ENCODE assay signal across 33 mouse cellular contexts in the genomic region with DNA sequence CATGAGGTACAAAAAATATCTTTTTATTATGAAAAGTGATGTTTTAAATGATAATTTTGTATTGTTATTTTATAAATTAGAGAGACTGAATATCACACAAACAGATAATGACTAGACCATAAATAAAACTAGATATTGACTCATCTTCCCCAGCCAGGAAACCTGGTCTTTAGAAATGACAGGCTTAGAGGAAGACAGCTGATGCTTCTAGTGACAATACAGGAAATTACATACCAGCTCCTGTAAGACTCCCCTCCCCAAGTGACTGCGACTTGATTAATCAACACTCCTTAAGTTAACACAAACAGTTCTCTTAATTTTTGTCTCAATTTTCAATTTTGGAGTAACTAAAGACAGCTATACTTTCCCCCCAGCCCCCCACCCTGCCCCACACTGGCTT. TPM values are rescaled to one million over a fixed set of nuclear protein-coding genes. Genes with fewer than 3 reads are reported as not detected.
DNase-seq lines count a peak whose midpoint lies in the region; ATAC-seq lines count a peak whose summit lies in the region.
"Had no signal": no experiment of that assay in that cellular context is flagged by ENCODE, and none has a peak within 500 bp of the region (broad histone marks: within the 10 kb centered on the region; RNA-seq: fewer than 3 reads in every experiment).

No protein-coding gene starts in this region.

- H3K9me3 ChIP-seq in forebrain, embryonic 10.5 days, result peaks cover 6% of the 10 kb centered on the region; the same call in 1 of the 2 replicates
- H3K9me3 ChIP-seq: embryonic facial prominence, embryonic 13.5 days had no signal

- no peak overlapping the region for H3K27ac ChIP-seq in forebrain, embryonic 10.5 days
- H3K27ac ChIP-seq: embryonic facial prominence, embryonic 13.5 days; embryonic facial prominence, embryonic 15.5 days; forebrain, embryonic 13.5 days; forebrain, embryonic 15.5 days had no signal

- H3K4me3 ChIP-seq in forebrain, embryonic 10.5 days, result no peak overlapping the region
- H3K4me3 ChIP-seq: embryonic facial prominence, embryonic 13.5 days; embryonic facial prominence, embryonic 15.5 days; erythroblast, embryonic 14.5 days; forebrain, embryonic 13.5 days; forebrain, embryonic 15.5 days had no signal

- DNase-seq in 416B (ENCODE audit: low read depth), result peak; percentile 67
- no peak for DNase-seq in forebrain, embryonic 10.5 days (ENCODE audit: extremely low spot score, low spot score)
- DNase-seq in frontal cortex, postnatal 36 days (ENCODE audit: low spot score in 2 of 2), result no peak
- no peak for DNase-seq in adrenal gland, adult 2 months
- DNase-seq: adrenal gland, postnatal 10 days; adrenal gland, postnatal 25 days; B cell, adult 2 months; cerebellum, adult 11 months; cerebellum, adult 18-20 months; cerebellum, adult 8-10 months; cerebellum, adult 9-11 months; cerebellum, postnatal 14 days; cerebellum, postnatal 36 days; embryo, embryonic 11 days; forebrain, postnatal 0 days had no signal

- H3K27me3 ChIP-seq in forebrain, embryonic 10.5 days (ENCODE audit: poor library complexity, severe bottlenecking), result no peaks in the 10 kb centered on the region
- H3K27me3 ChIP-seq: CH12.LX; embryonic facial prominence, embryonic 13.5 days; embryonic facial prominence, embryonic 15.5 days; forebrain, embryonic 13.5 days; forebrain, embryonic 15.5 days; Patski had no signal

- peak; percentile 71 for ATAC-seq in granulocyte monocyte progenitor cell, adult 5-6 weeks (replicated peaks; ENCODE audit: poor library complexity, severe bottlenecking)
- peak; percentile 86 for ATAC-seq in megakaryocyte, adult 5-6 weeks (ENCODE audit: poor library complexity, severe bottlenecking)
- ATAC-seq: activated CD4-positive, CD25-positive, alpha-beta regulatory T cell, adult 4 months; CD4-positive, CD25-positive, alpha-beta regulatory T cell, adult 4 months; forebrain, embryonic 13.5 days; forebrain, embryonic 15.5 days; forebrain, postnatal 0 days; Patski had no signal

- H3K36me3 ChIP-seq in forebrain, embryonic 10.5 days (replicated peaks), result peaks cover 24% of the 10 kb centered on the region
- H3K36me3 ChIP-seq: forebrain, embryonic 15.5 days; G1E had no signal

- no peaks in the 10 kb centered on the region for H3K4me1 ChIP-seq in forebrain, embryonic 10.5 days
- H3K4me1 ChIP-seq: embryonic facial prominence, embryonic 13.5 days; embryonic facial prominence, embryonic 15.5 days; forebrain, embryonic 13.5 days; forebrain, embryonic 15.5 days had no signal

- WGBS in forebrain, embryonic 10.5 days, result 93% methylated on average over 1 of the region's 1 CpGs

RNA-seq across cellular contexts. Expression of a gene that starts 12.4 kb away (rescaled TPM):
- total RNA-seq in granulocyte monocyte progenitor cell, adult 5-6 weeks (2014; fragmentation: Nextera tagmentation), result 16.0 and 16.2 TPM in 2 replicates
- 15.3 and 17.1 TPM in 2 replicates for total RNA-seq in granulocyte monocyte progenitor cell, adult 5-6 weeks (2017)
- 79.2 and 86.8 TPM in 2 replicates for total RNA-seq in megakaryocyte, adult 5-6 weeks (2015)
- total RNA-seq in megakaryocyte, adult 5-6 weeks (2017), result 87.0 and 90.7 TPM in 2 replicates
- 24.7 and 25.5 TPM in 2 replicates for polyA plus RNA-seq in forebrain, embryonic 10.5 days (2016; fragmentation: Nextera tagmentation; extraction: Ambion mirVana)
- 10 to 100 TPM; 49.5 to 86.5 TPM for total RNA-seq in adrenal gland, adult 2 months (2021)
- 23.1 and 24.9 TPM in 2 replicates for polyA plus RNA-seq in adrenal gland, adult 2 months (2012; rRNA removed)
- polyA plus RNA-seq: G1E had no signal

RNA-seq across cellular contexts. Expression of a gene that starts 55.1 kb away (rescaled TPM):
- not detected in 2 replicates for total RNA-seq in granulocyte monocyte progenitor cell, adult 5-6 weeks (2014; fragmentation: Nextera tagmentation)
- not detected in 2 replicates for total RNA-seq in granulocyte monocyte progenitor cell, adult 5-6 weeks (2017)
- total RNA-seq in megakaryocyte, adult 5-6 weeks (2015), result not detected in 2 replicates
- not detected in 2 replicates for total RNA-seq in megakaryocyte, adult 5-6 weeks (2017)
- not detected in 2 replicates for polyA plus RNA-seq in forebrain, embryonic 10.5 days (2016; fragmentation: Nextera tagmentation; extraction: Ambion mirVana)
- not detected for total RNA-seq in adrenal gland, adult 2 months (2021)
- polyA plus RNA-seq in adrenal gland, adult 2 months (2012; rRNA removed), result not detected in 2 replicates
- total RNA-seq: adrenal gland, adult 18-20 months; adrenal gland, postnatal 10 days; adrenal gland, postnatal 25 days; adrenal gland, postnatal 4 days; CH12.LX; common myeloid progenitor, adult 5-6 weeks; forebrain, postnatal 0 days; G1E had no signal
- polyA plus RNA-seq: activated CD4-positive, CD25-positive, alpha-beta regulatory T cell, adult 4 months; brain, embryonic 14.5 days; CD4-positive, CD25-positive, alpha-beta regulatory T cell, adult 4 months; embryonic facial prominence, embryonic 11.5 days; embryonic facial prominence, embryonic 13.5 days; embryonic facial prominence, embryonic 15.5 days; erythroblast, embryonic 14.5 days; forebrain, embryonic 11.5 days; forebrain, embryonic 13.5 days; forebrain, embryonic 15.5 days; forebrain, postnatal 0 days; G1E; Patski had no signal
